In genomic region chr19:18959862-18960261, GRCm38 (mm10) we compare ENCODE assay signal across 21 mouse cellular contexts.
DNase-seq lines count a peak whose midpoint lies in the region; ATAC-seq and TF ChIP-seq lines count a peak whose summit lies in the region.
"Had no signal": no experiment of that assay in that cellular context is flagged by ENCODE, and none has a peak within 500 bp of the region (broad histone marks: within the 10 kb centered on the region; RNA-seq: fewer than 3 reads in every experiment).

No protein-coding gene starts in this region.

- H3K9ac ChIP-seq in forebrain, embryonic 15.5 days (replicated peaks), result no peak overlapping the region
- no peak overlapping the region for H3K9ac ChIP-seq in midbrain, embryonic 16.5 days (ENCODE audit: low read depth, low read length)
- H3K9ac ChIP-seq: embryonic facial prominence, embryonic 12.5 days; hindbrain, embryonic 15.5 days; limb, embryonic 13.5 days; liver, embryonic 13.5 days; lung, embryonic 14.5 days had no signal

- H3K36me3 ChIP-seq in forebrain, embryonic 15.5 days, result peaks cover 4% of the 10 kb centered on the region; the same call in 1 of the 2 replicates
- H3K36me3 ChIP-seq in midbrain, embryonic 16.5 days (ENCODE audit: control insufficient read depth, insufficient read depth, low read length), result 0 out of 2 replicates have a peak, but pooled peaks cover 3% of the 10 kb centered on the region
- H3K36me3 ChIP-seq: embryonic facial prominence, embryonic 12.5 days; heart, embryonic 10.5 days; hindbrain, embryonic 15.5 days; limb, embryonic 13.5 days; liver, embryonic 13.5 days had no signal

- 0 out of 2 replicates have a peak, but pooled peaks have one; percentile 26 for ATAC-seq in forebrain, embryonic 15.5 days (replicated peaks)
- peak; percentile 68; the same call in 1 of the 2 replicates for ATAC-seq in midbrain, embryonic 16.5 days
- ATAC-seq: intestine, embryonic 16.5 days had no signal

- H3K4me1 ChIP-seq in forebrain, embryonic 15.5 days, result peaks cover 4% of the 10 kb centered on the region; the same call in 1 of the 2 replicates
- peaks cover 6% of the 10 kb centered on the region; the same call in 1 of the 2 replicates for H3K4me1 ChIP-seq in midbrain, embryonic 16.5 days (ENCODE audit: control insufficient read depth, insufficient read depth, low read length)
- H3K4me1 ChIP-seq: embryonic facial prominence, embryonic 12.5 days; heart, embryonic 10.5 days; limb, embryonic 13.5 days; liver, embryonic 13.5 days had no signal

- no peaks in the 10 kb centered on the region for H3K9me3 ChIP-seq in forebrain, embryonic 15.5 days
- H3K9me3 ChIP-seq in midbrain, embryonic 16.5 days (replicated peaks; ENCODE audit: control insufficient read depth, low read length, poor library complexity, severe bottlenecking), result no peaks in the 10 kb centered on the region
- H3K9me3 ChIP-seq: embryonic facial prominence, embryonic 12.5 days; heart, embryonic 10.5 days; hindbrain, embryonic 15.5 days; limb, embryonic 13.5 days; liver, embryonic 13.5 days had no signal

- intact Hi-C loops in left cerebral cortex, postnatal 36 days (cut with DNase I), result no loop called here

- H3K27me3 ChIP-seq in forebrain, embryonic 15.5 days, result no peaks in the 10 kb centered on the region
- no peaks in the 10 kb centered on the region for H3K27me3 ChIP-seq in midbrain, embryonic 16.5 days (ENCODE audit: control insufficient read depth, insufficient read depth, low read depth, low read length)
- H3K27me3 ChIP-seq: embryonic facial prominence, embryonic 12.5 days; hindbrain, embryonic 15.5 days; limb, embryonic 13.5 days; liver, embryonic 13.5 days had no signal

- peak; percentile 17 to 30 for DNase-seq in layer of hippocampus, adult 8-10 months (ENCODE audit: low spot score in 2 of 2)
- no peak for DNase-seq in layer of hippocampus, adult 9-10 months (ENCODE audit: low spot score)
- DNase-seq in brain, embryonic 14.5 days (ENCODE audit: low read depth), result peak; percentile 81
- DNase-seq in gastrocnemius, adult 18-20 months (ENCODE audit: low spot score), result no peak
- no peak for DNase-seq in left cerebral cortex, postnatal 36 days (ENCODE audit: low spot score in 2 of 2)
- DNase-seq: cerebellum, adult 9-10 months; gastrocnemius, postnatal 25 days; heart, postnatal 10 days; liver, embryonic 13.5 days; lung, embryonic 14.5 days; lung, postnatal 4 days; spleen, adult 18-20 months; thymus, postnatal 36 days had no signal

- no peak for TF ChIP-seq POLR2A in brain, embryonic 14.5 days (IDR thresholded peaks at IDR 0.05; ENCODE audit: borderline replicate concordance, extremely low read depth, insufficient read depth, insufficient read length, poor library complexity, severe bottlenecking)

- no peak overlapping the region for H3K4me2 ChIP-seq in forebrain, embryonic 15.5 days (replicated peaks)
- no peak overlapping the region for H3K4me2 ChIP-seq in midbrain, embryonic 16.5 days (ENCODE audit: low read length)
- H3K4me2 ChIP-seq: embryonic facial prominence, embryonic 12.5 days; hindbrain, embryonic 15.5 days; limb, embryonic 13.5 days; liver, embryonic 13.5 days; lung, embryonic 14.5 days had no signal

- no peak overlapping the region for H3K27ac ChIP-seq in forebrain, embryonic 15.5 days (replicated peaks)
- H3K27ac ChIP-seq in midbrain, embryonic 16.5 days (ENCODE audit: low read length), result peak overlapping the region; percentile 30
- H3K27ac ChIP-seq: embryonic facial prominence, embryonic 12.5 days; heart, embryonic 10.5 days; hindbrain, embryonic 15.5 days; limb, embryonic 13.5 days; liver, embryonic 13.5 days had no signal

- TF ChIP-seq CTCF in brain, embryonic 14.5 days (IDR thresholded peaks at IDR 0.05; ENCODE audit: borderline replicate concordance, extremely low read depth, insufficient read depth, insufficient read length), result no peak

- 3% methylated on average over 3 of the region's 3 CpGs for WGBS in forebrain, embryonic 15.5 days
- WGBS in midbrain, embryonic 16.5 days, result 5% methylated on average over 3 of the region's 3 CpGs

- H3K4me3 ChIP-seq in forebrain, embryonic 15.5 days, result no peak overlapping the region
- H3K4me3 ChIP-seq in midbrain, embryonic 16.5 days (ENCODE audit: low read depth, low read length), result no peak overlapping the region
- H3K4me3 ChIP-seq: embryonic facial prominence, embryonic 12.5 days; erythroblast, embryonic 14.5 days; heart, embryonic 10.5 days; hindbrain, embryonic 15.5 days; limb, embryonic 13.5 days; liver, embryonic 13.5 days had no signal

Comparison
In these comparisons a context has a peak if more than half of its experiments do, and no peak if none do; other contexts are left out.
1. DNase-seq: peak in layer of hippocampus, adult 8-10 months (2 of 2) and brain, embryonic 14.5 days (single experiment); none in layer of hippocampus, adult 9-10 months (single experiment), gastrocnemius, adult 18-20 months (single experiment) and left cerebral cortex, postnatal 36 days (0 of 2).